Mouse (Mus musculus) CD4-positive helper T cell, adult 2 months (primary cell): Measurements from ENCODE around the gene Coq8a.

Experiments used
- DNase-seq: peaks from one replicate; pipeline ENCODE4 v3.0.0-alpha.2; 2012; ENCODE audit warnings: low read depth, missing footprints, low spot score

Coq8a gene

DNA sequence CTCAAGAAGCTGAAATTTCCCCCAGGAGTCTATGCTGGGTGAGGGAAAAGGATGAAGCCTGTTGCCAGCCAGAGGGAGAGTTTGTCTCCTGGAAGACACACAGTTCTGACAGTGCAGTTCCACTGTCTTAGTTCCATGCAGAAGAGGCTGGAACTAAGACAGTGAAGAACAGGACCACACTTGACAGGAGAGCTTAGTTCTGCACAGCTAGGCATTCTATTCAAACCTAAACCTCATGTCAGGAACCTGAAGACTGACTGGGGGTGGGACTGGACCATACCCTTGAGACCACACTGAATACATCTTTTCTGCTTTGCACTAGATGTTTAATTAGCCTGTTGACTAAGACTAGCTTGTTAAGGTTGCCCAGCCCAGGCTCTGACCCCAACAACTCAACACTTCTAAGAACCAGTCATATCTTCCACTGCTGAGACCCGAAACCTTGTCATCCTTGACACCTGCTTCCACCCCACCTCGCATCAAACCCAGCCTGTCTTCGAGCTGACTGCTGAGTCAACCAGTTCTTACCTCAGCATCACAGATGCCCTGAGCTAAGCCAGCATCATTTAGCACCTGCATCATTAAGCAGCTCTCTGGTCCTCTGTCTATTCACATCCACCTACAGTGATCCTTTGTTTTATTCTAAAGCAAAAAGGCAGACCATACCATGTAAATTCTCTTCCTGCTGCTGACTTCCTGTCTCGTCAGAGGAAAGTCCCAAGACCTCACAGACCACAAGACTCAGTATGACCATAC is at the start of gene Coq8a:
Gene Coq8a, minus strand, starts transcription at position 644 of the 756 bp plus-strand sequence.
- peak; percentile 78 for DNase-seq

DNA sequence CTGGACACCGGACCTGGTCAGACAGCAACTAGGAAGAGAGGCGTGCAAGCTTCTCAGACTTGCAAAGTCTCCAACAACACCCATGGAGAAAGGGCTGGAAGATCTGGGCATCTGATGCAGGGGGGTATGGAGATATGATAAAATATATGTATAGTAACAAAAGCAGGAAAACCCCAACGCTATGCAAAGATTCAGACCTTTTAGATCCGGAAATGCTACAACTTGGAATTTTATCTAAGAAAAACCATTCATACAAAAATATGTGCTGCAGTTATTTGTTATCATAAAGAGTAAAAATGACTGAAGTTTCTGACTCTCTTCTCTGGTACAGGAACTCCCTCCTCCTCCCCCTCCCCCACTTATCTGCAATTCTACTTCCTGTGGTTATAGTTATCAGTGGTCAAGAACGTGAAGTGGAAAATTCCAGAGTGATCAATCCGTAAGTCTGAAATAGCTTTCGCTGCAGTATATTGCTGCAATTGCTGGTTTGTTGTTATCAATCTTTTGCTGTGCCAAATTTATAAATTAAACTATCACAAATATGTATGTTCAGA is 49.3 kb upstream of the Coq8a start:
- DNase-seq: peak; percentile 71

DNA sequence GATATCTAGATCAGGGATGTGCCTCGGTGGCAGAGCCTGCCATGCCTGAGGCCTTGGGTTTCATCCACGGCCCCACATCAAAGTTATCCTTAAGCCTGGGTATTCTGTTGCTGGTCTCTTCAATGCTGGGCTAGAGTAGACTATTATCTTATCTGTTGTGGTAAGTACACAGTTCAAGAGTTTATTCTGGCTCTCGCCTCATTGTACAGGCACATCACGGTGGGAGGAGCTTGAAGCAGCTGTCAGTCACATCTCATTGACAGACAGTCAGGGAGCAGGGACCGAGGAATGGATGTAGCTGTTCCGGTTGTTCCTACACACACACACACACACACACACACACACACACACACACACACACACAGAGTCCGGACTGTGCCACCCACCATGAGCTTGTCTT is 48.5 kb upstream of the Coq8a start:
- DNase-seq: peak; percentile 55

DNA sequence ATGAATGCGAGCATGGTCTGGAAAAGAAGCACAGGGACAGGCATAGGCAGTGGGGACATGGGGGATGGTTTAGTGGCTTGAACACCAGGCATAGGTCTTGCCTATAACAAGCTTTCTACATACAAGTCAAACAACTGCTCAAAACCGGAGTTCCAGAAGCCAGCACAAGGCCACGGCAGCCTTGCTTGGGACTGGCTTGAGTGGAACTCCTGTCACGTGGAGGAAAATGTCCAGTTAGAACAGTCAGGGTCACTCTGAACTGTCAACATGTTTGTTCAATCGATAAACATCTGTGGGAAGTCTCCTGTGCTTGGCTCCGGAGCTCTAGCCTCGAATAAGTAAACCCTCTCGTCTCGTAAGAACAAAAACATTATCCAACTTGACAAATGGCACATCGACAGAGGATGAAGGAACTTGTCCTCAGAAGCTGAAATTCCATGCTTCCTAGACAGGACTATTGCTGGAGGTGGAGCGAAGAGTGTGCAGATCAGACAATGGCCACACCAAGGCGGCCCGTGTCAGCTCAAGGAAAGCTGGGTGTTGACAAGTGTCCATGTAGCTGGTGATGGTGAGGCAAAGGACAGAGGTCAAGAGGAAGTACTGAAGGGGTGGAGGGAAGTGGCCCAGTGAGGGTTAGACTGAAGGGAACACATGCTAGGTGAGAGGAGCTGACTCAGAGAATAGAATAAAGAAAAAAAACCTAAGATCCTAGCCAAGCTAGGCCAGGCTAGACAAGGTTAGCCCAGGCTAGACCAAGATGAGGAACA is 46.5 kb upstream of the Coq8a start:
- DNase-seq: no peak

DNA sequence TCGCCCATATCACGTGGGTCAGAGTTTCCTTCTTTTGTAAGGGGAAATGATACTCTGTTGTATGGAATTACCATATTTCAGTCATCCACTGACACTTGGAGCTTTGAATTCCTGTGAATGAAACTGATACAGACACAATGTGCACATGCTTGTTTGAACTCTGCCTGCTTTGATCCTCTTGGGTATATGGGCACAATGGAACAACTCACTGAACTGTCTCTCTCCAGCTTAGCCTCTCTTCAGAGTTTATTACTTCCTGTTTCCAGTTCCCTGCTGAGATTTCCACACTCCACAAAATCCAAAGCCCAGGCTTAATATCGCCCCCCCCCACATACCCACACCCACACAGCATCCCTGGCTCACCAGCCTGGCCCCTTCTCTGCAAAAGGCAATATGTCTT is 32.3 kb upstream of the Coq8a start:
- DNase-seq: no peak

DNA sequence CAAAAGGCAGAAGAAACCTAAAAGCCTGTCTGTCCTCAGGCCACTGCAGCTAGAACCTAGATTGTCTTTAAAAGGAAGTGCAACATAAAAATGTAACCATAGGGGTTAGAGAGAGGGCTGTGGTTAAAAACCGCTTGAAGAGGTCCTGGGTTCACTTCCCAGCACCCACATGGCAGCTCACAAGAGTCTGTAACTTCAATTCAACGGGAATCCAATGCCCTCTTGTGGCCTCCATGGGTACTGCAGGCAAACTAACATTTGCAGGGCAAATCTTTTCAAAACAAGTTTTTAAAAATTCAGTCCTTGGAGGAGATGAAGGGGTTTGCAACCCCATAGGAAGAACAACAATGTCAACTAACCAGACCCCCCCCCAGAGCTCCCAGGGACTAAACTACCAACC is 31.2 kb upstream of the Coq8a start:
- peak; percentile 59 for DNase-seq

DNA sequence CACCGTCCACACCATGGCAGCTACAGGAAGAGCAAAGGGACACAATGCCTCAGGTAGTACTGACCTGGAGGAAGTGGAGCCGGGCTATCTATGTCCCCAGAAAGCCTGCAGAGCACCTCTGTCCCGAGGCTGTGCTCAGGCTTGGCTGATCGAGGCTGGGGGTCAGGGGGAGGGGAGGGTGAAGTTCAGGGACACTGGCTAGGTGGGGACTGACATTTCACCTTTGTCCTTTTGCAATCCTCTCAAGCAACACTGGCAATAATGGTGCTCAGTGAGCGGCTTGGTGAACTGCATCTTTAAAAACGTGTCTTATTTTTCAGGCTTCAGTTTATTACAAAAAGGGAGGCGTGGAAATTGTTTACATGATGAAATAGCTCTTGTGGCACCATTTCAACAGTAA is 30.5 kb upstream of the Coq8a start:
- no peak for DNase-seq

DNA sequence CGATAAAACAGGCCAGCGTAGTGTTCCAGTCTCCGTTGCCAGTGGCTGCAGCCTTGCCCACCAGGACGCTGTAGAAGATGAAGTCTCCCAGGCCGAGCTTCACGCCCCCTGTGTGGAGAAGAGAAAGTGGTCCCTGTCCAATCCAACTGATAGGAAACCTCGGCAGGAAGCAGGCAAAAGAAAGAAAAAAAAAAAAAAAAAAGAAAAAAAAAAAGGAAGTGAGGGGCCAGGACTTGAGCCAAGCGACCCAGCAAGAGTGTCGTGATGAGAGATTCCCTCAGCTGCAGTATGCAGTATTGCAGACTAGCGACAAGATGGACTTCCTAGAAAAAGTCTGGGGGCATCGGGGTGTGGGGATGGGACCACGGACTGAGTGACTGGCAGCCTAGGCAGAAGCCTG is 29.5 kb upstream of the Coq8a start:
- no peak for DNase-seq

DNA sequence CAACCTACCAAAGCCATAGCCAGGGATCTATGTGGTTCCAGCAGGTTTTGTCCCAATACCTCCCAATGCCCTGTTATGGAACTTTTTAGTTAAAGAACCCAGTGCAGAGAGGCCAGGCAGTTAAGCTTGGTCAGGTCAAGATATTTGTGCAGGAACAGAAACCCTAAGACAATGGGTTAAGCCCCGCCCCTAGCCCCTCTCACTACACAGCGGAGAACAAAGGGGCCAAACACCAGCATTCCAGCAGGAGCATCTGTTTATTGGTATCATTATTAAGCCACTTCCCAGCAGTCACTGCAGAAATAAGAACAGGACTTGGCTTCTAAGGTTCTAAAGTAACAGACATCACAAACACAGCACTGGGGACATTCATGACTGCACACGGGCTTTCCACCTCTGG is 27.4 kb upstream of the Coq8a start:
- DNase-seq: no peak

DNA sequence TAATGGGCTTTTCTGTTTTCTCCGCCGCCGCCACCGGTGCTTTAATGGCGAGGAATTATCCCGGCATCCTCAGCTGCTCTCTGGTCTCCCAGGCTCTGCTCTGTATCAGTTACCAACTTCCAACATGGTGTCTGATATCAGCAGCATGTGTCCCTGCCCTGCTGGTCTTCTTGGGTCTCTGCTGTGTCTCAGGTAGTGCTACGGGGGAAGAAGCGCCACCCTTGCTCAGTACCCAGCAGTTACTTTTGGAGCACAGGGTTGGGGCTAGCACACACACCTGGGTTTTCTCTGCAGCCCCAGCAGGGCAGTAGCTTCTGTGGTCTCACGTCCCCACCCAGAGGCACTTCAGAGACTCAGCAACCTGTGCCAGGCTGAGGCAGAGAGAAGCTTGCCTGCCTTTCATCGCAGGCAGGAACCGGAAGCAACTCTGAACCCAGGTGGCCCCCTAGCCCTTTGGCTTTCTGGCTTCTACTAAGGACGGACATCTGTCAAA is 26.9 kb upstream of the Coq8a start:
- DNase-seq: peak; percentile 79

DNA sequence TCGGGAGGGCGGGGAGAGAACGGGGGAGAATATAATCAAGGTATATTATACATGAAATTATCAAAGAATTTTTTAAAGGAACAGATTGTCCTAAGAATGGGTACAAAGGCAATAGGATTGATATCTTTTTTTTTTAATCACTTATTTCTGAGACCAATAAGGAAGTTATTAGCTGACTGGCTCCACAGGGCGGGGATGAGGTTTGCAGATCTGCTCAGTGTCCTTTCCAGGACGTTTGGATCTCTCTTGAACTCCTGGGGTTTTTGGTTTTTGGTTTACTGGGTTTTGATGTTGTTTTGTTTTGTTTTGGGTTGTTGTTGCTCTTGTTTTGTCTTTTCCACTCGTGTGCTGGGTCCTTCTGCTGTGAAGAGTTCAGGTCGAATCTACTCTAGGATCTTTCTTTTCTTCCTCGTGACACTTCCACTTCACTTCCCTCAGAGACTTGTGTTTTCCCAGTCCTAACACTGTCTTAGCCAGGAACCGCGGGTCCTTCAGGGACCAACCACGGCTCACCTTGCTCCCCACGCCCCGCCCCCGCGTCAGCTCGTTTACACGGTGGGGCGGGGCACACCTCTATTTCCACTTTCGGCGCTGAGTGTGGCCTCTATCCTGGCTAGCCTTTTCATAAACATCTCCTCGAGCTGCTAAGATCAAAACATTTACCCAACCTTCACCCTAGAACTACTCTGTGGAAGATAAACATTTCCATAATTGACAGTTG is 26.3 kb upstream of the Coq8a start:
- DNase-seq: peak; percentile 83

DNA sequence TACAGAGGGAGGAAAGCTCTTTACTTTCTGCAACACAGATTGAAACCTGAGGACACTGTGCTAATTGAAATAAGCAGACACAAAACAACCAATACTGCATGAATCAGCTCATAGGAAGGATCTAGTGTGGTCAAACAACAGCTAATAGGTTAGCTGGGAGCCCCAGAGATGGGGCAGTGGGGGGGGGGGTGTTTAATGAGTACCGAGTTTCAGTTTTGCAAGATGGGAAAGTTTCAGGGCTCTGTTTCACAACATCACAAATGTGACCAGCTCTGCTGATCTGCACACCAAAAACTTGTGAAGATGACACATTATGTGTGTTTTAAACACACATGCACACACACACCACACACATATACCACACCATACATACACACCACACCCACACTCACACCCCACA is 22.6 kb upstream of the Coq8a start:
- DNase-seq: no peak

DNA sequence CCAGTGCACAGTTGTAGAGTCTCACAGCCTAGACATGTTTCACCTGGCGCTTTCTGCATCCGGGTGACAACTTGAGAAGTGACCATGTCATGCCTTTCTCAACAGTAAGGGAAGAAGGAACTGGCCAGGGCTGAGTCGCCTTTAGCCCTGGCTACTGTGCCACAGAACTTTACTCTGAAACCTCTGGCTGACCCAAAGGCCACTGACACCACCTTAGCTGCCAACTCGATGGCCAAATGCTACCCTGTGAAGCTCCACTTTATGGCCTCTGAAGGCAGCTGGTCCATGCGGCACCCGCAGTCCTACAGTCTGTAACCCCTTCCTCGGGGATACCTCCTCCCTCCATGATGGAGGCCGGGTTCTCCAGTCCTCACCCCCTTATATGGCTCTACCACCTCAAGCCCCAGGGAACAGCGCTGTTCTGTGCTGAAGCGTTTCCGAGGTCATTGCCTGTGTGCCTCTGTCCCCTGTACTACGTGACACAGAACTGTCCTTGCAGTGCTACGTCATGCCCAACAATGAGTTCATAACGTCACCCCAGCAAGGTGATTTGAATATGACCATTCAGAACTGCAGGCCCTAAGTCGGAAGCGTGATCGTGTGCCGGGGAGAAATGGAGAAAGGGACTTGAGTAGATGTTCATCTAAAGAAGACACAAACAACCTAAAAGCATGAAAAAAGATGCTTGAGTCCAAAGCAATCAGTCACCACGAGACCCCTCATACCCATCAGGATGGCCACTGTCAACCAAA is 21.6 kb upstream of the Coq8a start:
- no peak for DNase-seq

DNA sequence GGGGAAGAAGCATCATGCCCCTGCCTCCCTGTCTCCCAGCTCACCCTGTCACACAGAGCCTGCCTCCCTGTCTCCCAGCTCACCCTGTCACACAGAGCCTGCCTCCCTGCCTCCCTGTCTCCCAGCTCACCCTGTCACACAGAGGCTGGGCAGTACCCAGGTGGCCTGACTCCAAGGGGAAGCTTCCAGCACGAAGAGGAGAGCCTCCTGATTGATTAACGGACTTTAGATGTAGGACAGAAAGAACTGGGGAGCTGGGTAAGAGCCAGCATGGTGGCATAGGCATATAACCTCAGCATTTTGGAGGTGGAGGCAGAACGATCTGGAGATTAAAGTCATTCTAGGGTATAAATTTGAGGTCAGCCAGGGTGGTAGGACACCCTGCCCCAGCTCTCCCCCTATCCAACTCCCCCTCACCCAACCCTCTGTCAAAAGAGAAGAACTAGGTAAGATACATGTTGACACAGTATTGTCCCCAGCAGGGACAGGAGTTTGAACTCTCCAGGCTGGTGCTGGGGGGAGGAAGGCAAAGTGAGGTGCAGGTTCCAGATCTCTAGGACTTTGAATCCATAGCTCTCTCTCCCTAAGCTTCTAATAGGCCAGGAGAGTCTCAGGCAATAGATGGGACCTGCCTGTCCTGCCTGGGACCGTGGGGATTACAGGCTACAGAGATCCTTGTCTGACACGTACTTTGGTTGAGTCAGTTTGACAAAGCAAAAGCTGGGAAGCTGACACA is 17.3 kb upstream of the Coq8a start:
- DNase-seq: no peak

DNA sequence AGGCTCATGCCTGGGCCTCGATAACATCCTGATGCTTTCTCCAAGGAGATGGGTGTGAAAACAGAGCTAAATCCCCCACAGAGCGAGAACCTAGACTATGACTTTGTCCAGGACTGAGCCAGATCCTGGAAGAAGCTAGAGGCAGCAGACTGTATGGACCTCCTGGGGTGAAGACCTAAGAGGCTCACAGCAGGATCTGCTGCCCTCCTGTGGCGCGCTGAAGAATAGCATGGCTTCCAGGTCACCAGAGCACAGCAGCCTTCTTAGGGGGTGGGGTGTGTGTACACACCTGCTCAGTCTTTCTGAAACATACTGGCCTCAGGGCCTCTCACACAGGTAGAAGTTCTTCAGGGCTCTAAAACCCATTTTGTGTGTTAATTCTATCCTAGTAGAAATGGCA is 15.6 kb upstream of the Coq8a start:
- peak; percentile 76 for DNase-seq

DNA sequence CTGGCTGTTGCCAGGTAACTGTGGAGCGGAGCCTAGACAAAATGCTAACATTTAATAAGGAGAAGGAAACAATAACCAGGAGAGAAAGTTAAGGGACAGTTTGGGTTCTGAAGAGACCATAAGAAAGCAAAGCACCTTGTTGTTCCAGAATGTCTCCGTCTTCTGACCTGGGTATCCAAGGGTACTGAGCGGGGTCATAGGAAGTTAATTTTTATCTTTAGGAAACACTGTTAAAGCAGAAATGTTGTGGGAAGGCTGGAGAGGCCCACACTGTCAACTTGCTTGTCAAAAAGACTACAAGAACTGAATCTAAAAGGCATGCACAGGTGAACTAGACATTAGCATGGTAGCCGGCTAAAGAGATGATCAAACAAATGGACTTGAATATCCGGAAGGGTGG is 13.5 kb upstream of the Coq8a start:
- DNase-seq: no peak

DNA sequence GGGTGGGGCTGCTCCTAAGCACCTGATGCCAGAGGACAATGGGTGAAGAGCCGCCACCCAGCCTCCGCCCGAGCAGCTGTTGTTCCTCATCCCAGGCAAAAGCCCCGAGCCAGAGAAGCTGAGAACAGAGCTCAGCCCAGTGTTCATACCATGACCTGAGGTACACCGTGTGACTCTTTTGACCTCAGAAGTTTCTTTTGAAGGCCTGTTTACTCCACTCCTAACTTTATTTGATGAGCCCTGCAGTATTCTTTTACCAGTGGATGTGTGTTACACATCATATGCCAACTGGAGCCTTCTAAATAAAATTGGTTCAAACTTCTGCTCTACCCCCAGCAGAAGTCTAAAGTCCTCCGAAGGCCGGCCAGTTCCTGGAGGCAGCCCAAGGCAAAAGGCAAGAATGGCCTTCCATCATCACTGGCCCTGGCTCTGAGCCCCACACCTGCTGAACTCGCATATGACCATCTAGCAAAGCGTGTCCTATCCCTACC is 11.4 kb upstream of the Coq8a start:
- no peak for DNase-seq

DNA sequence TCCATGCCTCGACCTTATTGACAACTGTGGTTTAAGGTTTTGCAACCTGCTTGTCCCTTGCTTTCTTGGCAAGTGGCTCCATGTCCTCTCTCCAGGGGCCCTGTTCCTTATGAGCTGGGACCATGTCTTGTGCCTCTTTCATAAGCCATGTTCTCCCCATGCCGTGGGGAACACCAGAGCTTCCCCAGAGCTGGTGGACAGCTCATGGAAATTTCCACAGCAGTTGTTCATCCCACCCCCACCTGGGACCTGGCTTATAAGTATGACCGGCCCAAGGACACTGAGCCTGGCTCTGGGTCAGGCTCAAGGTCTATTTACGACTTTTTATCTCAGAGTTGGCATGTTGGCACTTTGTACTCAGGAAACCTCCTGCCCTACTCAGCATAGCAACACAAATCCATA is 10.6 kb upstream of the Coq8a start:
- no peak for DNase-seq

DNA sequence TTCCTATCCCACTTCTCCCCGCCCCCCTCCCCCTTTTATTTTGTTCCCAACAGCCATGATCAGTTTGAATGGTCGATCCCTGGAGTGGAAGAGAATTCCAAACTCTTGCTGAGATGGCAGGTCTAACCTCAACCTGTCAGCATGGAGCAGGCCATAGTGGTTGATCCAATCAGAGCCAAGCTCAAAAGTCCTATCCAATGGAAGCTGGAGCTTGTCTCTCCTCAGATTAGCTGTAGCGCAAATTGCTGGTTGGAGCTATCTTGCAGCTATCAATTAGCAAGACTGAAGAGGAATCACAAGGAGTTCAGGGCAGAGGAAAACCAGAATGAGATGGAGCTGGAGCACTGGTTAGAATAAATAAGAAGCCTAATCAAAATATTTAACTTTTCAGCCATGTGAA is 9.0 kb upstream of the Coq8a start:
- DNase-seq: no peak

DNA sequence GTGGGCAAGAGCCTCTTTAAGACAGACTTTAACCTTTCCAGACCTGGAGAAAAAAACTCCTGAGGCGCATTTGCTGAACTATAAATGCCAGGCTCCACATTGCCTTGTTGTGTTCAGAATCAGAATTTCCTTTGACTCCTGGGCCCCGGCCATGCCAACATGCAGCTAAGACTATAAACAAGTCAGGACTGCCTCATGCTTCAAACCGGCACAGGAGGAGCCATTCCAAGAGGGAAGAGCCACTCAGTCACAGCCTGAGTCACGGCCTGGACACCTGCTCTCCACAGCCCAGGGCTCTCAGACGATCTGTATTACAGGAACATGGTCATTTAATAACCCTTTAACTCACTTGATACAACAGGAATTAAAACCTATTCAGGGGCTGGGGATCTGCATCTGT is 1.3 kb upstream of the Coq8a start:
- DNase-seq: no peak

DNA sequence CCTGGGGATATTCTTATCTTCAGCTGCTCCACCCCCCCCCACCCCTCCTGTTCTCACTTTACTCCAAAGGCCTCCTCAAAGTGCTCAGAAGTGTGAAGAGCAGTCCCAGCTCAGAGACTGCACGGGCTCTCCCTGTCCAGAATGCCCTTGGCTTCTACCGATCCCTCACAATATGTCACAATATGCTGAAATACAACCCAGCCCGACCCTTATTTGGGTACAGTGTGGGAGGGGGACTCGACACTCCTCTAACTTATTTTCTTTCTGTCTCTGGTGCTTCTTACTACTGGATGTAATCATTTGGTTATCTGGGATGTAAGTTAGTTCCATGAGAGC is 281 bp upstream of the Coq8a start:
- DNase-seq: no peak
